Mouse (Mus musculus): ENCODE measurements around the gene Cbx5. TPM values are rescaled to one million over a fixed set of nuclear protein-coding genes. Genes with fewer than 3 reads are reported as not detected.

The Cbx5 gene
- polyA plus RNA-seq, 1 experiment: 52.7 TPM

GRCm38 (mm10) chr15:103221386-103221785 lies 18.2 kb downstream of the Cbx5 start:
- Histone ChIP-seq H3K27ac (ENCODE audit: insufficient read depth, low read length) (no peak overlapping the region), H3K27me3 (ENCODE audit: control insufficient read depth, insufficient read depth, low read length) (no peaks in the 10 kb centered on the region), H3K4me1 (ENCODE audit: control insufficient read depth, insufficient read depth, low read length) (no peaks in the 10 kb centered on the region), H3K4me3 (replicated peaks; ENCODE audit: insufficient read depth, low read depth, low read length) (no peak overlapping the region)
- no peak for TF ChIP-seq CTCF (IDR thresholded peaks at IDR 0.05; ENCODE audit: borderline replicate concordance, insufficient read depth, low read depth, low read length)
- WGBS: 74% methylated on average over 1 of the region's 1 CpGs
- no peak for DNase-seq

- no peaks in the 10 kb centered on the region for H3K4me1 ChIP-seq (ENCODE audit: control insufficient read depth, insufficient read depth, low read length)
- TF ChIP-seq CTCF (IDR thresholded peaks at IDR 0.05; ENCODE audit: borderline replicate concordance, insufficient read depth, low read depth, low read length): no peak
- TF ChIP-seq POLR2A (IDR thresholded peaks at IDR 0.05; ENCODE audit: borderline replicate concordance, insufficient read depth, low read length): no peak
- WGBS: 32% methylated on average over 3 of the region's 3 CpGs
- no peak overlapping the region for H3K4me3 ChIP-seq (replicated peaks; ENCODE audit: insufficient read depth, low read depth, low read length)
- no peaks in the 10 kb centered on the region for H3K27me3 ChIP-seq (ENCODE audit: control insufficient read depth, insufficient read depth, low read length)
- no peak for DNase-seq
- H3K27ac ChIP-seq (ENCODE audit: insufficient read depth, low read length): no peak overlapping the region
Measured at GRCm38 (mm10) chr15:103220785-103221184, 18.8 kb downstream of the Cbx5 start.

GRCm38 (mm10) chr15:103216052-103216451 lies 23.6 kb downstream of the Cbx5 start:
- WGBS: 70% methylated on average over 2 of the region's 2 CpGs
- no peak overlapping the region for H3K27ac ChIP-seq (ENCODE audit: insufficient read depth, low read length)
- DNase-seq: no peak
- H3K4me3 ChIP-seq (replicated peaks; ENCODE audit: insufficient read depth, low read depth, low read length): no peak overlapping the region
- H3K4me1 ChIP-seq (ENCODE audit: control insufficient read depth, insufficient read depth, low read length): peaks cover 5% of the 10 kb centered on the region; the same call in 1 of the 2 replicates
- TF ChIP-seq CTCF (IDR thresholded peaks at IDR 0.05; ENCODE audit: borderline replicate concordance, insufficient read depth, low read depth, low read length) (no peak), POLR2A (IDR thresholded peaks at IDR 0.05; ENCODE audit: borderline replicate concordance, insufficient read depth, low read length) (no peak)
- no peaks in the 10 kb centered on the region for H3K27me3 ChIP-seq (ENCODE audit: control insufficient read depth, insufficient read depth, low read length)

GRCm38 (mm10) chr15:103214971-103215907 lies 24.4 kb downstream of the Cbx5 start:
- Histone ChIP-seq H3K4me1 (ENCODE audit: control insufficient read depth, insufficient read depth, low read length) (peaks cover 5% of the 10 kb centered on the region; the same call in 1 of the 2 replicates), H3K4me3 (replicated peaks; ENCODE audit: insufficient read depth, low read depth, low read length) (peak overlapping the region; percentile 46), H3K27ac (ENCODE audit: insufficient read depth, low read length) (no peak overlapping the region; the same call in 1 of the 2 replicates), H3K27me3 (ENCODE audit: control insufficient read depth, insufficient read depth, low read length) (no peaks in the 10 kb centered on the region)
- peak; percentile 42 to 46 for DNase-seq
- TF ChIP-seq CTCF (IDR thresholded peaks at IDR 0.05; ENCODE audit: borderline replicate concordance, insufficient read depth, low read depth, low read length) (no peak), POLR2A (IDR thresholded peaks at IDR 0.05; ENCODE audit: borderline replicate concordance, insufficient read depth, low read length) (no peak)
- WGBS: 8% methylated on average over 15 of the region's 15 CpGs

- Histone ChIP-seq H3K27ac (ENCODE audit: insufficient read depth, low read length) (no peak overlapping the region), H3K4me3 (replicated peaks; ENCODE audit: insufficient read depth, low read depth, low read length) (no peak overlapping the region), H3K27me3 (ENCODE audit: control insufficient read depth, insufficient read depth, low read length) (no peaks in the 10 kb centered on the region), H3K4me1 (ENCODE audit: control insufficient read depth, insufficient read depth, low read length) (peaks cover 5% of the 10 kb centered on the region; the same call in 1 of the 2 replicates)
- DNase-seq: peak in 1 of 2 experiments; percentile 24
- no peak for TF ChIP-seq CTCF (IDR thresholded peaks at IDR 0.05; ENCODE audit: borderline replicate concordance, insufficient read depth, low read depth, low read length)
- no peak for TF ChIP-seq POLR2A (IDR thresholded peaks at IDR 0.05; ENCODE audit: borderline replicate concordance, insufficient read depth, low read length)
- WGBS: 43% methylated on average over 2 of the region's 2 CpGs
Measured at GRCm38 (mm10) chr15:103214149-103214548, 25.5 kb downstream of the Cbx5 start.

- Histone ChIP-seq H3K4me3 (replicated peaks; ENCODE audit: insufficient read depth, low read depth, low read length) (no peak overlapping the region), H3K4me1 (ENCODE audit: control insufficient read depth, insufficient read depth, low read length) (no peaks in the 10 kb centered on the region), H3K27ac (ENCODE audit: insufficient read depth, low read length) (no peak overlapping the region), H3K27me3 (ENCODE audit: control insufficient read depth, insufficient read depth, low read length) (no peaks in the 10 kb centered on the region)
- no peak for TF ChIP-seq POLR2A (IDR thresholded peaks at IDR 0.05; ENCODE audit: borderline replicate concordance, insufficient read depth, low read length)
- TF ChIP-seq CTCF (IDR thresholded peaks at IDR 0.05; ENCODE audit: borderline replicate concordance, insufficient read depth, low read depth, low read length): no peak
- DNase-seq: no peak
- WGBS: 52% methylated on average over 2 of the region's 2 CpGs
Measured at GRCm38 (mm10) chr15:103205156-103205555, 34.5 kb downstream of the Cbx5 start.

GRCm38 (mm10) chr15:103202088-103202793 lies 37.4 kb downstream of the Cbx5 start:
- TF ChIP-seq CTCF (IDR thresholded peaks at IDR 0.05; ENCODE audit: borderline replicate concordance, insufficient read depth, low read depth, low read length): no peak
- no peak for TF ChIP-seq POLR2A (IDR thresholded peaks at IDR 0.05; ENCODE audit: borderline replicate concordance, insufficient read depth, low read length)
- 74% methylated on average over 6 of the region's 6 CpGs for WGBS
- no peak for DNase-seq
- Histone ChIP-seq H3K27me3 (ENCODE audit: control insufficient read depth, insufficient read depth, low read length) (no peaks in the 10 kb centered on the region), H3K4me3 (replicated peaks; ENCODE audit: insufficient read depth, low read depth, low read length) (no peak overlapping the region), H3K4me1 (ENCODE audit: control insufficient read depth, insufficient read depth, low read length) (no peaks in the 10 kb centered on the region), H3K27ac (ENCODE audit: insufficient read depth, low read length) (no peak overlapping the region)
